Mouse (Mus musculus) forebrain, embryonic 14.5 days (tissue): Measurements from ENCODE around the gene Gm13275. TPM values are rescaled to one million over a fixed set of nuclear protein-coding genes. Genes with fewer than 3 reads are reported as not detected.
"Not testable (repeated sequence)": the region's sequence is repeated elsewhere in the genome, so short reads cannot be mapped to it uniquely, and the experiment has no call there.

Experiments used
- ATAC-seq: fragments of 200-750 bp; cut with Nextera tagmentation; 2 replicates; pipeline ENCODE4 v1.8.0; 2017; ENCODE audit warnings: mild to moderate bottlenecking, moderate library complexity
- DNase-seq: peaks from one replicate; pipeline ENCODE4 v3.0.0-alpha.2; 2015; ENCODE audit warnings: low spot score
- H3K27ac ChIP-seq: fragments of 300-500 bp; sonication (generic); 2 replicates; pipeline ENCODE4 v1.5.1; 2014; ENCODE audit warnings: low read depth, mild to moderate bottlenecking, control low read depth, low read length, moderate library complexity
- H3K27me3 ChIP-seq: fragments of 300-500 bp; sonication (generic); replicated peaks from 2 replicates; pipeline ENCODE4 v1.6.1; 2014; ENCODE audit warnings: low read length, control low read depth, mixed read lengths; ENCODE audit not compliant: control insufficient read depth, insufficient read depth
- H3K36me3 ChIP-seq: fragments of 300-500 bp; sonication (generic); 2 replicates; pipeline ENCODE4 v1.6.1; 2014; ENCODE audit warnings: low read length, control low read depth; ENCODE audit not compliant: control insufficient read depth, insufficient read depth
- H3K4me1 ChIP-seq: fragments of 300-500 bp; sonication (generic); 2 replicates; pipeline ENCODE4 v1.6.1; 2014; ENCODE audit warnings: antibody characterized with exemption, low read length, control low read depth; ENCODE audit not compliant: control insufficient read depth, insufficient read depth
- H3K4me2 ChIP-seq: fragments of 300-500 bp; sonication (generic); 2 replicates; pipeline ENCODE4 v1.6.1; 2014; ENCODE audit warnings: mild to moderate bottlenecking, control low read depth, low read length
- H3K4me3 ChIP-seq: fragments of 300-500 bp; sonication (generic); 2 replicates; pipeline ENCODE4 v1.5.1; 2014; ENCODE audit warnings: low read depth, low read length, control low read depth
- H3K9ac ChIP-seq: fragments of 300-500 bp; sonication (generic); 2 replicates; pipeline ENCODE4 v1.6.1; 2014; ENCODE audit warnings: mild to moderate bottlenecking, low read length, control low read depth, moderate library complexity
- H3K9me3 ChIP-seq: fragments of 300-500 bp; sonication (generic); replicated peaks from 2 replicates; pipeline ENCODE4 v1.6.1; 2016; ENCODE audit warnings: low read length, control low read depth, mixed read lengths; ENCODE audit not compliant: control insufficient read depth
- WGBS: fragments of 180-500 bp; shearing (Covaris S2); extraction: QIAGEN DNeasy Blood & Tissue Kit; methylation state at CpG from one replicate; pipeline ENCODE4 v1.1.7; 2014; 5-methylcytosine and 5-hydroxymethylcytosine counted together
- polyA plus RNA-seq: library from polyadenylated mRNA; unstranded; fragments of >200 nt; fragmentation: Nextera tagmentation; extraction: Ambion mirVana; gene quantifications from 2 replicates; pipeline ENCODE4 v1.2.1, GENCODE M21; 2014

Gm13275 gene
- polyA plus RNA-seq, 1 experiment from 2014 or later, result not detected

- DNase-seq, H3K4me3 ChIP-seq, H3K27ac ChIP-seq, H3K9me3 ChIP-seq, H3K27me3 ChIP-seq, H3K4me1 ChIP-seq, ATAC-seq, H3K9ac ChIP-seq, H3K36me3 ChIP-seq, H3K4me2 ChIP-seq: not testable (repeated sequence)
- 75% methylated on average over 6 of the region's 8 CpGs for WGBS
Measured at GRCm38 (mm10) chr4:88761776-88762175, 32.5 kb upstream of the Gm13275 start.

GRCm38 (mm10) chr4:88762341-88762740, 31.9 kb upstream of the Gm13275 start:
- H3K4me2 ChIP-seq, H3K4me1 ChIP-seq, ATAC-seq, H3K9me3 ChIP-seq, H3K27ac ChIP-seq, DNase-seq, H3K4me3 ChIP-seq, H3K27me3 ChIP-seq, H3K9ac ChIP-seq, H3K36me3 ChIP-seq: not testable (repeated sequence)
- 62% methylated on average over 9 of the region's 9 CpGs for WGBS

DNA sequence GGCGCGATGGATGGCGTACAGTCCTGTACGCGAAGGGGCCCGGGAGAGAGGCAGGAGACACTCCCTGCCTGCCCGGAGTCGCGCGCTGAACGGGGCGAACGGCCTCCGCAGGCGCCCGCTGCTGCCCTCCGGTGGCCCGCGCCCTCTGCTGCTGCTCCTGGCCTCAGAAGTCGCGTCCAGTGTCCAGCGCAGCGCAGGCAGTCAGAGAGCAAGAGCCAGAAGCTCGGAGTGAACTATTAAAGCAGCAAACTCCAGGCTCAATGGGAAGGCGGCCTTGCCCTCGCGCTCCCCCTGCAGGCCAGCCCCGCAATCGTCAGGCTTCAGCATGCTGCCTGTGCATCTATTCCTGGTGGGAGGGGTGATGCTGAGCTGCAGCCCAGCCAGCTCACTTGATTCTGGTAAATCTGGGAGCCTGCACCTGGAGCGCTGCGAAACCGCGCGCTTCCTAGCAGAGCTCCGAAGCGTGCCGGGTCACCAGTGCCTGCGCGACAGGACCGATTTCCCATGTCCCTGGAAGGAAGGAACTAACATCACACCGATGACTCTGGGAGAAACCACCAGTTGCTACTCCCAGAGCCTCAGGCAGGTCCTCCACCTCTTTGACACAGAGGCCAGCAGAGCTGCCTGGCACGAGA, 30.8 kb upstream of the Gm13275 start:
- peak overlapping the region; percentile 24 for H3K4me3 ChIP-seq
- H3K9me3 ChIP-seq, H3K27ac ChIP-seq, H3K27me3 ChIP-seq, H3K4me1 ChIP-seq, H3K36me3 ChIP-seq, ATAC-seq, H3K9ac ChIP-seq: not testable (repeated sequence)
- peak overlapping the region; percentile 51 for H3K4me2 ChIP-seq
- peak; percentile 61 for DNase-seq
- 3% methylated on average over 24 of the region's 42 CpGs for WGBS

GRCm38 (mm10) chr4:88773534-88773933, 20.8 kb upstream of the Gm13275 start, which contains the start of gene Gm13290:
Gene Gm13290 (plus strand): TSS chr4:88773834.
- H3K4me3 ChIP-seq, H3K4me2 ChIP-seq, DNase-seq, ATAC-seq, H3K9ac ChIP-seq, H3K27ac ChIP-seq, H3K36me3 ChIP-seq, H3K27me3 ChIP-seq, H3K9me3 ChIP-seq, H3K4me1 ChIP-seq: not testable (repeated sequence)
- no CpG with 5 or more reads among the region's 32 CpGs for WGBS

GRCm38 (mm10) chr4:88776622-88777021, 17.7 kb upstream of the Gm13275 start, which contains the start of gene Gm13289:
Gene Gm13289 (plus strand): TSS chr4:88776922.
- H3K36me3 ChIP-seq, DNase-seq, H3K27me3 ChIP-seq, H3K9me3 ChIP-seq, H3K27ac ChIP-seq, H3K9ac ChIP-seq, H3K4me2 ChIP-seq, ATAC-seq, H3K4me1 ChIP-seq, H3K4me3 ChIP-seq: not testable (repeated sequence)
- WGBS, result no CpG with 5 or more reads among the region's 29 CpGs

DNA sequence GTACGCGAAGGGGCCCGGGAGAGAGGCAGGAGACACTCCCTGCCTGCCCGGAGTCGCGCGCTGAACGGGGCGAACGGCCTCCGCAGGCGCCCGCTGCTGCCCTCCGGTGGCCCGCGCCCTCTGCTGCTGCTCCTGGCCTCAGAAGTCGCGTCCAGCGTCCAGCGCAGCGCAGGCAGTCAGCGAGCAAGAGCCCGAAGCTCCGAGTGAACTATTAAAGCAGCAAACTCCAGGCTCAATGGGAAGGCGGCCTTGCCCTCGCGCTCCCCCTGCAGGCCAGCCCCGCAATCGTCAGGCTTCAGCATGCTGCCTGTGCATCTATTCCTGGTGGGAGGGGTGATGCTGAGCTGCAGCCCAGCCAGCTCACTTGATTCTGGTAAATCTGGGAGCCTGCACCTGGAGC, 14.7 kb upstream of the Gm13275 start, which contains the start of gene Gm13272:
Gene Gm13272 (plus strand): TSS at position 301 of the 400 bp plus-strand sequence.
- ATAC-seq, H3K9ac ChIP-seq, H3K27me3 ChIP-seq, DNase-seq, H3K4me1 ChIP-seq, H3K36me3 ChIP-seq, H3K4me3 ChIP-seq, H3K27ac ChIP-seq, H3K4me2 ChIP-seq, H3K9me3 ChIP-seq: not testable (repeated sequence)
- WGBS, result no CpG with 5 or more reads among the region's 29 CpGs

DNA sequence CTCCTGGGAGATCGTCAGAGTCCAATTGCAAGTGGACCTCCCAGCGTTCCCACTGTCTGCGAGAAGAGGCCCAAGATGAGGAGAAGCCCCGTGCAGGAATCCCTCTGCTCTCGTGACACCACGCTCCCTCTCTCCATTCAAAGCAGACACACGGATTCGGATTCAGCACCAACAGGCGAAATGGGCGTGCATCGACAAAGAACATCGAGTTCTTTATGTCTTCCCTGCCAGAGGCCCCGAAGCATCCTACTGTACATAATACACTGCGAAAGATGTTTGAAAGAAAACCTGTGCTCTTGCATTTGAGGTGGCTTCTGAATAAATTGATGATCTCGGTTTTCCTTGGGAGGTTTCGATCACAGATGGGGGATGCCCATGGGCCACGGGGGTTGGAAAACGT, 14.0 kb upstream of the Gm13275 start:
- not testable (repeated sequence) for H3K27me3 ChIP-seq, H3K9me3 ChIP-seq, H3K9ac ChIP-seq, DNase-seq, H3K4me2 ChIP-seq, H3K4me1 ChIP-seq, H3K4me3 ChIP-seq, H3K36me3 ChIP-seq, ATAC-seq, H3K27ac ChIP-seq
- 53% methylated on average over 14 of the region's 18 CpGs for WGBS

DNA sequence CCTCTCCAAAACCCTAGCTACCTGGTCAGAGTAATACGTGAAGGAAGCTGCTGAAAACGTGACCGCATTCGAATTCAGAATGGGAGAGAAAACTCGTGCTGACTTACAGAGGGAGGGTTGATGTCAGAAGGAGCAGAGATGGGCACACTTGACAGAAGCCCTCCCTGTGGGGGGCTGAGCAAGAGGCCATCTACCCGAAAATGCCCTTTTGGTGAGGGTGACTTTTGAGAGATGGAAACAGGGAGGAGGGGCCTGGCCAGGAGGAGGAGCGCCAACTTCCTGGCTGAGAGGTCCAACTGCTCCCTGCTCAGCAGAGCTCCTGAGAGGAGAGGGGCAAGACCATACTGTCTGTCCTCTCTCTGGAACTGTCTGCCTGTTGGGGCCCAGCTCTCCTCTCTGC, 12.5 kb upstream of the Gm13275 start, which contains the start of gene Ifnz:
Gene Ifnz (plus strand): TSS at position 301 of the 400 bp plus-strand sequence.
- peak within 1 kb of the TSS; percentile 33; the same call in 1 of the 2 replicates for H3K4me2 ChIP-seq
- H3K27ac ChIP-seq, H3K9ac ChIP-seq, H3K27me3 ChIP-seq, H3K4me3 ChIP-seq, H3K36me3 ChIP-seq, H3K9me3 ChIP-seq, H3K4me1 ChIP-seq, DNase-seq, ATAC-seq: not testable (repeated sequence)
- 11% methylated on average over 2 of the region's 7 CpGs for WGBS

DNA sequence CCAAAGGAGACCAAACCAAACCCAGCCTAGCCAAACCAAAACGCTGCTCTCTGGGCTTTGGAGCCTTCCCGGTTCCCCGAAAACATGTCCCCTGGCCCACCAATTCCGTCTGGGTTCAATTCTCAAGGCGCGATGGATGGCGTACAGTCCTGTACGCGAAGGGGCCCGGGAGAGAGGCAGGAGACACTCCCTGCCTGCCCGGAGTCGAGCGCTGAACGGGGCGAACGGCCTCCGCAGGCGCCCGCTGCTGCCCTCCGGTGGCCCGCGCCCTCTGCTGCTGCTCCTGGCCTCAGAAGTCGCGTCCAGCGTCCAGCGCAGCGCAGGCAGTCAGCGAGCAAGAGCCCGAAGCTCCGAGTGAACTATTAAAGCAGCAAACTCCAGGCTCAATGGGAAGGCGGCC, 12.0 kb upstream of the Gm13275 start:
- not testable (repeated sequence) for H3K9me3 ChIP-seq, ATAC-seq, H3K4me3 ChIP-seq, H3K27ac ChIP-seq, H3K4me1 ChIP-seq, H3K36me3 ChIP-seq, DNase-seq, H3K9ac ChIP-seq, H3K27me3 ChIP-seq
- 0% methylated on average over 12 of the region's 31 CpGs for WGBS
- H3K4me2 ChIP-seq, result peak overlapping the region; percentile 33; the same call in 1 of the 2 replicates
